Mouse (Mus musculus) midbrain, embryonic 14.5 days (tissue): Measurements from ENCODE around the gene Ube2g1. TPM values are rescaled to one million over a fixed set of nuclear protein-coding genes. Genes with fewer than 3 reads are reported as not detected.

Experiments
- ATAC-seq: fragments of 200-750 bp; cut with Nextera tagmentation; 2 replicates; pipeline ENCODE4 v1.8.0; 2017; ENCODE audit warnings: moderate number of reproducible peaks, moderate library complexity; ENCODE audit not compliant: low FRiP score, low TSS enrichment
- DNase-seq: peaks from one replicate; pipeline ENCODE4 v3.0.0-alpha.2; 2015
- H3K27ac ChIP-seq: fragments of 300-500 bp; sonication (generic); replicated peaks from 2 replicates; pipeline ENCODE4 v1.5.1; 2014; ENCODE audit warnings: mild to moderate bottlenecking, low read depth, low read length, moderate library complexity
- H3K27me3 ChIP-seq: fragments of 300-500 bp; sonication (generic); 2 replicates; pipeline ENCODE4 v1.6.1; 2014; ENCODE audit warnings: low read length, control low read depth, mixed read lengths; ENCODE audit not compliant: control insufficient read depth, insufficient read depth
- H3K36me3 ChIP-seq: fragments of 300-500 bp; sonication (generic); 2 replicates; pipeline ENCODE4 v1.6.1; 2014; ENCODE audit warnings: low read length, control low read depth; ENCODE audit not compliant: control insufficient read depth, insufficient read depth
- H3K4me1 ChIP-seq: fragments of 300-500 bp; sonication (generic); 2 replicates; pipeline ENCODE4 v1.6.1; 2014; ENCODE audit warnings: mild to moderate bottlenecking, antibody characterized with exemption, low read length, control low read depth; ENCODE audit not compliant: control insufficient read depth, insufficient read depth
- H3K4me2 ChIP-seq: fragments of 300-500 bp; sonication (generic); 2 replicates; pipeline ENCODE4 v1.6.1; 2014; ENCODE audit warnings: mild to moderate bottlenecking, low read length, moderate library complexity
- H3K4me3 ChIP-seq: fragments of 300-500 bp; sonication (generic); replicated peaks from 2 replicates; pipeline ENCODE4 v1.5.1; 2014; ENCODE audit warnings: low read depth, low read length
- H3K9ac ChIP-seq: fragments of 300-500 bp; sonication (generic); replicated peaks from 2 replicates; pipeline ENCODE4 v1.6.1; 2014; ENCODE audit warnings: mild to moderate bottlenecking, low read length, moderate library complexity
- H3K9me3 ChIP-seq: fragments of 300-500 bp; sonication (generic); 2 replicates; pipeline ENCODE4 v1.6.1; 2016; ENCODE audit warnings: low read length, control low read depth, mixed read lengths; ENCODE audit not compliant: control insufficient read depth
- WGBS: fragments of 180-500 bp; shearing (Covaris S2); extraction: QIAGEN DNeasy Blood & Tissue Kit; methylation state at CpG from one replicate; pipeline ENCODE4 v1.1.7; 2014; 5-methylcytosine and 5-hydroxymethylcytosine counted together
- polyA plus RNA-seq: library from polyadenylated mRNA; unstranded; fragments of >200 nt; fragmentation: Nextera tagmentation; extraction: Ambion mirVana; gene quantifications from 2 replicates; pipeline ENCODE4 v1.2.1, GENCODE M21; 2014

Gene Ube2g1
- polyA plus RNA-seq, 1 experiment from 2014 or later: 111 TPM

DNA sequence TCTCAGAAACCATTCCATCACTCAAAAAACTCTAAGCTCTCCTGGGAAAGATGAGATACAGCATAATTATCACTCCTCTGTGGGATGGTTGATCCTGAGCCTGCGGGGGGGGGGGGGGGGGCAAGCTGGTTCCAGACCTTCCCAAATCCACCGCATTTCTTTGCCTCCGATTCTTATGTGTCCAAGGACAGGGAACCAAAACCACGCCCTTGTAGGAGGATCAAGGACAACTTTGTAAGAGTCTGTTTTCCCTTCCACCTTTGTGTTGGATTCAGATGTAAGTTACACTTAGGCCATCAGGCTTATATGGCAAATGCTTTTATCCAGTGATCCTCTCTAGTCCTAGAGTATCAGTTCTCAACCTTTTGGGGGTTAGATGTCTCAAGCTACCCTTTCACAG is 8.8 kb downstream of the Ube2g1 start:
- H3K4me1 ChIP-seq: peaks cover 2% of the 10 kb centered on the region; the same call in 1 of the 2 replicates
- H3K9me3 ChIP-seq: no peaks in the 10 kb centered on the region
- no peak for ATAC-seq
- 85% methylated on average over 4 of the region's 4 CpGs for WGBS
- no peak overlapping the region for H3K9ac ChIP-seq
- H3K36me3 ChIP-seq: no peaks in the 10 kb centered on the region
- no peak for DNase-seq
- no peak overlapping the region for H3K4me3 ChIP-seq
- no peaks in the 10 kb centered on the region for H3K27me3 ChIP-seq
- H3K4me2 ChIP-seq: no peak overlapping the region
- H3K27ac ChIP-seq: no peak overlapping the region

- Histone ChIP-seq H3K9ac (no peak overlapping the region), H3K9me3 (no peaks in the 10 kb centered on the region), H3K4me1 (no peaks in the 10 kb centered on the region), H3K27ac (no peak overlapping the region), H3K27me3 (no peaks in the 10 kb centered on the region), H3K36me3 (no peaks in the 10 kb centered on the region), H3K4me2 (no peak overlapping the region), H3K4me3 (no peak overlapping the region)
- no peak for DNase-seq
- ATAC-seq: no peak
- WGBS: 93% methylated on average over 1 of the region's 1 CpGs
Measured at GRCm38 (mm10) chr11:72618476-72618875, 11.4 kb downstream of the Ube2g1 start.

- no peaks in the 10 kb centered on the region for H3K27me3 ChIP-seq
- ATAC-seq: no peak
- 8% methylated on average over 4 of the region's 4 CpGs for WGBS
- H3K27ac ChIP-seq: no peak overlapping the region
- DNase-seq: no peak
- H3K9ac ChIP-seq: no peak overlapping the region
- no peaks in the 10 kb centered on the region for H3K4me1 ChIP-seq
- H3K9me3 ChIP-seq: no peaks in the 10 kb centered on the region
- no peak overlapping the region for H3K4me2 ChIP-seq
- no peaks in the 10 kb centered on the region for H3K36me3 ChIP-seq
- H3K4me3 ChIP-seq: no peak overlapping the region
Measured at GRCm38 (mm10) chr11:72642730-72643129, 35.6 kb downstream of the Ube2g1 start.

- no peaks in the 10 kb centered on the region for H3K4me1 ChIP-seq
- no peaks in the 10 kb centered on the region for H3K9me3 ChIP-seq
- no peak overlapping the region for H3K4me2 ChIP-seq
- WGBS: 93% methylated on average over 5 of the region's 5 CpGs
- no peak overlapping the region for H3K9ac ChIP-seq
- ATAC-seq: no peak
- DNase-seq: no peak
- no peak overlapping the region for H3K4me3 ChIP-seq
- no peaks in the 10 kb centered on the region for H3K27me3 ChIP-seq
- no peak overlapping the region for H3K27ac ChIP-seq
- H3K36me3 ChIP-seq: no peaks in the 10 kb centered on the region
Measured at GRCm38 (mm10) chr11:72645386-72645785, 38.3 kb downstream of the Ube2g1 start.

DNA sequence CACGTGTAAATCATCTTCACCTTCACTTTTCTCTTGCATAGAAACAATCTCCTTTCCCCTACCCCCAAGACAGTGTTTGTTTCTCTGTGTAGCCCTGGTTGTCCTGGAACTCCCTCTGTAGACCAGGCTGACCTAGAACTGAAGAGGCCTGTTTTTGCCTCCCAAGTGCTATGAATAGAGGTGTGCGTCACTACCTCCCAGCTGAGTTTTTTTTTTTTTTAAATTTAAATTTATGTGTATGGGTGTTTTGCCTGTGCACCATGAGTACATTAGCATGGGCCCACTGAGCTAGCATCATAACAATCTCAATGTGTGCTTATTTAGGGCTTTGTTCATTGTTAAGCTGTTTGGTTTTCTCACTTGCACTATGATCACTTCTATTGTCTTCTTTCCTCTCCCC is 43.3 kb downstream of the Ube2g1 start:
- H3K27ac ChIP-seq: no peak overlapping the region
- no peaks in the 10 kb centered on the region for H3K36me3 ChIP-seq
- no peaks in the 10 kb centered on the region for H3K27me3 ChIP-seq
- ATAC-seq (no peak), DNase-seq (no peak)
- WGBS: 87% methylated on average over 2 of the region's 2 CpGs
- no peak overlapping the region for H3K9ac ChIP-seq
- H3K9me3 ChIP-seq: no peaks in the 10 kb centered on the region
- H3K4me2 ChIP-seq: no peak overlapping the region
- H3K4me1 ChIP-seq: no peaks in the 10 kb centered on the region
- no peak overlapping the region for H3K4me3 ChIP-seq

DNA sequence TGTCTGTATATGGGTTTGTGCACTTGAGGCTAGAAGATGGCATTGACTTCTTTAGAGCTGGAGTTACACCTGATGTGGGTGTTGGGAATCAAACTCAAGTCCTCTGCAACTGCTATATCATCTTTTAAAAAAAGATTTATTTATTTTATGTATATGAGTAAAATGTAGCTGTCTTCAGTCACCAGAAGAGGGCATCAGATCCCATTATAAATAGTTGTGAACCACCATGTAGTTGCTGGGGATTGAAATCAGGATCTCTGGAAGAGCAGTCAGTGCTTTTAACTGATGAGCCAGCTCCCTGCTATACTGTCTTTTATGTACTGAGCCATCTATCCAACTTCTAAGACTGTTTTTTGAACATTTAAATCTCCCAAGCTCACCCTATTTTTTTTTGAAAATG is 52.8 kb downstream of the Ube2g1 start:
- H3K9me3 ChIP-seq: no peaks in the 10 kb centered on the region
- H3K36me3 ChIP-seq: no peaks in the 10 kb centered on the region
- H3K4me2 ChIP-seq: no peak overlapping the region
- DNase-seq (no peak), ATAC-seq (no peak)
- H3K27ac ChIP-seq: no peak overlapping the region
- no peaks in the 10 kb centered on the region for H3K27me3 ChIP-seq
- H3K4me1 ChIP-seq: no peaks in the 10 kb centered on the region
- no peak overlapping the region for H3K9ac ChIP-seq
- H3K4me3 ChIP-seq: no peak overlapping the region

GRCm38 (mm10) chr11:72660359-72660758 is 53.3 kb downstream of the Ube2g1 start:
- Histone ChIP-seq H3K9ac (no peak overlapping the region), H3K9me3 (no peaks in the 10 kb centered on the region), H3K27ac (no peak overlapping the region), H3K27me3 (no peaks in the 10 kb centered on the region), H3K36me3 (no peaks in the 10 kb centered on the region), H3K4me3 (no peak overlapping the region), H3K4me1 (no peaks in the 10 kb centered on the region), H3K4me2 (no peak overlapping the region)
- WGBS: 97% methylated on average over 1 of the region's 1 CpGs
- no peak for DNase-seq
- no peak for ATAC-seq

- H3K27ac ChIP-seq: no peak overlapping the region
- 90% methylated on average over 4 of the region's 4 CpGs for WGBS
- ATAC-seq (no peak), DNase-seq (no peak)
- no peak overlapping the region for H3K4me3 ChIP-seq
- H3K9me3 ChIP-seq: no peaks in the 10 kb centered on the region
- no peaks in the 10 kb centered on the region for H3K4me1 ChIP-seq
- H3K36me3 ChIP-seq: no peaks in the 10 kb centered on the region
- H3K27me3 ChIP-seq: no peaks in the 10 kb centered on the region
- H3K4me2 ChIP-seq: no peak overlapping the region
- H3K9ac ChIP-seq: no peak overlapping the region
Measured at GRCm38 (mm10) chr11:72664641-72665040, 57.6 kb downstream of the Ube2g1 start.

DNA sequence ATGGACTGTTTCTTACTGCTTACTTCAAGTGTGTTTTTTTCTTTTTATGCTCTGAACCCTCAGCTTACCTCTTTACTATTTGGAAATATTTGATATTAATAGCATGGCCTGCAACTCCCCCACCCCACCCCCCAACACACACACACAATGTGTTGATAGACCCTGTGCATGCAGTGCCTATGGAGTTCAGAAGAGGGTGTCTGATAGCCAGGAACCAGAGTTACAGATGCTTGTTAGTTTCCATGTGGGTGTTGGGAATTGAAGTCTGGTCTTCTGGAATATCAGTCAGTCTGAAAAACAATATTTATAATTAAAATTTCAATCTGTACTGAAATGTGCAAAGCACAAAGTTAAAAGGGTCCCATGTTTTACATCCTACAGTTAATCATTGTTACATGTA is 63.6 kb downstream of the Ube2g1 start:
- H3K27me3 ChIP-seq: no peaks in the 10 kb centered on the region
- no peaks in the 10 kb centered on the region for H3K9me3 ChIP-seq
- H3K9ac ChIP-seq: no peak overlapping the region
- H3K27ac ChIP-seq: no peak overlapping the region
- DNase-seq (no peak), ATAC-seq (no peak)
- H3K36me3 ChIP-seq: 0 out of 2 replicates have a peak, but pooled peaks cover 3% of the 10 kb centered on the region
- no peak overlapping the region for H3K4me3 ChIP-seq
- no peaks in the 10 kb centered on the region for H3K4me1 ChIP-seq
- no peak overlapping the region for H3K4me2 ChIP-seq
